8 mouse cellular contexts compared by ENCODE assay signal in the genomic region with DNA sequence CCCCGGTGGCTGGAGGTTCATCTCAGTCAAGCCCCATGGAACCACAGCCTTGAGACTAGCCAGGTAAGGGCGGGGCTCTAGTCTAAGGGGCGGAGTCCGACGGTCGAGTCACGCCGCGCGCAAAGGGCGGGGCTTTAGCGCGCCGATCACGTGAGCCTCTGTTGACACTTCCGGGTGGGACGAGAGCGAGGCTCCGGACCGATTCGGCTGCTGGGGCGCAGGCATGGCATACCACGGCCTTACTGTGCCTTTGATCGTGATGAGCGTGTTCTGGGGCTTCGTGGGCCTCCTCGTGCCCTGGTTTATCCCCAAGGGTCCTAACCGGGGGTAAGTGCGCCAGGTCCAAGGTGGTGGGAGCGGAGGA. TPM values are rescaled to one million over a fixed set of nuclear protein-coding genes. Genes with fewer than 3 reads are reported as not detected.
DNase-seq lines count a peak whose midpoint lies in the region; ATAC-seq and TF ChIP-seq lines count a peak whose summit lies in the region.

No protein-coding gene starts in this region.

- H3K79me2 ChIP-seq in liver, adult 2 months (ENCODE audit: control insufficient read depth, insufficient read depth, low read length): peaks cover 32% of the 10 kb centered on the region
- peaks cover 43% of the 10 kb centered on the region for H3K79me2 ChIP-seq in myocyte (ENCODE audit: control insufficient read depth, insufficient read depth)

- peak overlapping the region; percentile 10 for H3ac ChIP-seq in myocyte (ENCODE audit: control insufficient read depth, insufficient read length)

- no peaks in the 10 kb centered on the region for H3K9me3 ChIP-seq in heart, embryonic 11.5 days (replicated peaks; ENCODE audit: control insufficient read depth, low read length)
- H3K9me3 ChIP-seq in kidney, embryonic 16.5 days (ENCODE audit: low read length): no peaks in the 10 kb centered on the region

- DNase-seq in A20 (ENCODE audit: low read depth, low spot score): peak; percentile 96
- DNase-seq in liver, adult 2 months (ENCODE audit: extremely low read depth, low read depth, low spot score): peak; percentile 74
- peak; percentile 96 for DNase-seq in splenic B cell, adult 2 months (ENCODE audit: low read depth, low spot score)

- no peaks in the 10 kb centered on the region for H3K27me3 ChIP-seq in heart, embryonic 11.5 days (ENCODE audit: control insufficient read depth, insufficient read depth, low read length)
- no peaks in the 10 kb centered on the region for H3K27me3 ChIP-seq in kidney, embryonic 16.5 days (ENCODE audit: insufficient read depth, low read length)
- H3K27me3 ChIP-seq in liver, adult 2 months (ENCODE audit: control insufficient read depth, insufficient read depth, low read length): 0 out of 2 replicates have a peak, but pooled peaks cover under 1% of the 10 kb centered on the region
- H3K27me3 ChIP-seq in myocyte (ENCODE audit: control insufficient read depth, insufficient read depth, insufficient read length): no peaks in the 10 kb centered on the region
- H3K27me3 ChIP-seq in splenic B cell, adult 2 months (ENCODE audit: control insufficient read depth, insufficient read depth, low read length, poor library complexity, severe bottlenecking): no peaks in the 10 kb centered on the region

- peak; percentile 91 for ATAC-seq in heart, embryonic 11.5 days (replicated peaks; ENCODE audit: insufficient number of reproducible peaks, low FRiP score, low TSS enrichment)
- peak; percentile 96 for ATAC-seq in kidney, embryonic 16.5 days (ENCODE audit: low FRiP score, low TSS enrichment)

- H3K9ac ChIP-seq in heart, embryonic 11.5 days (ENCODE audit: low read depth, low read length): peak overlapping the region; percentile 86
- H3K9ac ChIP-seq in kidney, embryonic 16.5 days (replicated peaks; ENCODE audit: low read length): peak overlapping the region; percentile 91
- peak overlapping the region; percentile 89 for H3K9ac ChIP-seq in liver, adult 2 months (ENCODE audit: low read depth, low read length)

- TF ChIP-seq CTCF in bone marrow macrophage, adult 2 months (IDR thresholded peaks at IDR 0.05; ENCODE audit: low read depth, low read length): no peak
- no peak for TF ChIP-seq CTCF in embryonic fibroblast, embryonic 13.5 days (IDR thresholded peaks at IDR 0.05; ENCODE audit: borderline replicate concordance, insufficient read depth, low read length)
- no peak for TF ChIP-seq CTCF in liver, adult 2 months (IDR thresholded peaks at IDR 0.05; ENCODE audit: low read depth, low read length)

- no peaks in the 10 kb centered on the region; the same call in 1 of the 2 replicates for H3K36me3 ChIP-seq in heart, embryonic 11.5 days (ENCODE audit: control insufficient read depth, insufficient read depth, low read length)
- no peaks in the 10 kb centered on the region for H3K36me3 ChIP-seq in kidney, embryonic 16.5 days (ENCODE audit: insufficient read depth, low read length)
- H3K36me3 ChIP-seq in liver, adult 2 months (ENCODE audit: control insufficient read depth, insufficient read depth, low read length): no peaks in the 10 kb centered on the region
- H3K36me3 ChIP-seq in myocyte (ENCODE audit: control insufficient read depth, insufficient read depth): no peaks in the 10 kb centered on the region
- no peaks in the 10 kb centered on the region; the same call in 1 of the 2 replicates for H3K36me3 ChIP-seq in splenic B cell, adult 2 months (ENCODE audit: control insufficient read depth, insufficient read depth, low read length, poor library complexity, severe bottlenecking)

- WGBS in heart, embryonic 11.5 days (ENCODE audit: insufficient replicate concordance): under 1% methylated on average over 30 of the region's 30 CpGs
- under 1% methylated on average over 30 of the region's 30 CpGs for WGBS in kidney, embryonic 16.5 days
- WGBS in liver, adult 2 months: under 1% methylated on average over 30 of the region's 30 CpGs

- no peak for TF ChIP-seq POLR2A in bone marrow macrophage, adult 2 months (IDR thresholded peaks at IDR 0.05; ENCODE audit: borderline replicate concordance, low read depth, low read length)
- peak; percentile 89 for TF ChIP-seq POLR2A in embryonic fibroblast, embryonic 13.5 days (IDR thresholded peaks at IDR 0.05; ENCODE audit: low read depth, low read length)
- TF ChIP-seq POLR2A in liver, adult 2 months (IDR thresholded peaks at IDR 0.05; ENCODE audit: extremely low read depth, insufficient read depth, low read length): peak; percentile 83
- peak; percentile 97 for TF ChIP-seq POLR2A in myocyte (IDR thresholded peaks at IDR 0.05; ENCODE audit: insufficient read length, low read depth)

- H3K4me2 ChIP-seq in heart, embryonic 11.5 days: peak overlapping the region; percentile 84
- peak overlapping the region; percentile 76 for H3K4me2 ChIP-seq in kidney, embryonic 16.5 days (replicated peaks; ENCODE audit: low read depth, low read length)
- H3K4me2 ChIP-seq in myocyte (ENCODE audit: low read depth): peak overlapping the region; percentile 92

- peak overlapping the region; percentile 92 for H3K27ac ChIP-seq in bone marrow macrophage, adult 2 months (ENCODE audit: insufficient read depth, low read depth, low read length)
- H3K27ac ChIP-seq in embryonic fibroblast, embryonic 13.5 days (ENCODE audit: insufficient read depth, low read length): peak overlapping the region; percentile 81
- H3K27ac ChIP-seq in heart, embryonic 11.5 days (ENCODE audit: low read depth, low read length): peak overlapping the region; percentile 86
- H3K27ac ChIP-seq in kidney, embryonic 16.5 days (ENCODE audit: low read length): peak overlapping the region; percentile 92
- H3K27ac ChIP-seq in liver, adult 2 months (replicated peaks; ENCODE audit: insufficient read depth, low read depth, low read length): peak overlapping the region; percentile 92

- H3K4me3 ChIP-seq in bone marrow macrophage, adult 2 months (ENCODE audit: insufficient read depth, low read length): peak overlapping the region; percentile 95
- H3K4me3 ChIP-seq in embryonic fibroblast, embryonic 13.5 days (ENCODE audit: insufficient read depth, low read length): peak overlapping the region; percentile 78
- H3K4me3 ChIP-seq in heart, embryonic 11.5 days (ENCODE audit: low read depth, low read length): peak overlapping the region; percentile 81
- H3K4me3 ChIP-seq in kidney, embryonic 16.5 days (ENCODE audit: low read length): peak overlapping the region; percentile 94
- peak overlapping the region; percentile 94 for H3K4me3 ChIP-seq in liver, adult 2 months (ENCODE audit: insufficient read depth, low read depth, low read length)
- peak overlapping the region; percentile 92 for H3K4me3 ChIP-seq in myocyte

- H3K4me1 ChIP-seq in bone marrow macrophage, adult 2 months (ENCODE audit: control insufficient read depth, insufficient read depth, low read length): peaks cover 16% of the 10 kb centered on the region
- H3K4me1 ChIP-seq in embryonic fibroblast, embryonic 13.5 days (ENCODE audit: control insufficient read depth, insufficient read depth, low read length): peaks cover 13% of the 10 kb centered on the region
- H3K4me1 ChIP-seq in heart, embryonic 11.5 days (ENCODE audit: control insufficient read depth, insufficient read depth, low read length): peaks cover 15% of the 10 kb centered on the region
- peaks cover 15% of the 10 kb centered on the region for H3K4me1 ChIP-seq in kidney, embryonic 16.5 days (ENCODE audit: insufficient read depth, low read length)
- H3K4me1 ChIP-seq in liver, adult 2 months (ENCODE audit: control insufficient read depth, insufficient read depth, low read length): peaks cover 7% of the 10 kb centered on the region

TF ChIP-seq in myocyte, 11 proteins besides CTCF, POLR2A, EP300 and RAD21:
- TF ChIP-seq TCF12 (IDR thresholded peaks at IDR 0.05; ENCODE audit: insufficient read depth, poor library complexity, severe bottlenecking): no peak
- TF ChIP-seq POLR2AphosphoS2 (IDR thresholded peaks at IDR 0.05; ENCODE audit: insufficient read length, low read depth): peak; percentile 98
- TF ChIP-seq REST (IDR thresholded peaks at IDR 0.05; ENCODE audit: insufficient read depth, insufficient read length): no peak
- TF ChIP-seq USF1 (IDR thresholded peaks at IDR 0.05; ENCODE audit: low read depth): peak; percentile 96
- TF ChIP-seq CEBPB (IDR thresholded peaks at IDR 0.05; ENCODE audit: insufficient read depth, poor library complexity, severe bottlenecking): no peak

RNA-seq across cellular contexts. Expression of a gene that starts 13.2 kb away (rescaled TPM):
- 298 and 337 TPM in 2 replicates for polyA plus RNA-seq in bone marrow macrophage, adult 2 months (2012; ENCODE audit: insufficient read depth, insufficient read length, missing spikeins)
- 174 and 192 TPM in 2 replicates for polyA plus RNA-seq in embryonic fibroblast, embryonic 13.5 days (2011; ENCODE audit: insufficient read length, low read depth, missing spikeins)
- polyA plus RNA-seq in heart, embryonic 11.5 days (2014; fragmentation: Nextera tagmentation; extraction: Ambion mirVana): 189 and 204 TPM in 2 replicates
- 251 and 271 TPM in 2 replicates for polyA plus RNA-seq in kidney, embryonic 16.5 days (2015; fragmentation: Nextera tagmentation; extraction: Ambion mirVana)
- total RNA-seq in liver, adult 2 months (2014; rRNA removed): 104 and 108 TPM in 2 replicates
- polyA plus RNA-seq in liver, adult 2 months (2012; rRNA removed): 122 and 131 TPM in 2 replicates
- polyA plus RNA-seq in myocyte (2012; fragmentation: generic; extraction: Trizol): 211 TPM

RNA-seq across cellular contexts. Expression of a gene that starts 39.2 kb away (rescaled TPM):
- polyA plus RNA-seq in bone marrow macrophage, adult 2 months (2012; ENCODE audit: insufficient read depth, insufficient read length, missing spikeins): 47.9 and 55.0 TPM in 2 replicates
- polyA plus RNA-seq in embryonic fibroblast, embryonic 13.5 days (2011; ENCODE audit: insufficient read length, low read depth, missing spikeins): 14.4 TPM in 2 replicates
- polyA plus RNA-seq in heart, embryonic 11.5 days (2014; fragmentation: Nextera tagmentation; extraction: Ambion mirVana): 3.8 and 4.6 TPM in 2 replicates
- polyA plus RNA-seq in kidney, embryonic 16.5 days (2015; fragmentation: Nextera tagmentation; extraction: Ambion mirVana): 5.0 and 9.2 TPM in 2 replicates
- total RNA-seq in liver, adult 2 months (2014; rRNA removed): 28.2 and 37.0 TPM in 2 replicates
- polyA plus RNA-seq in liver, adult 2 months (2012; rRNA removed): 1.4 and 1.5 TPM in 2 replicates
- 2.2 TPM for polyA plus RNA-seq in myocyte (2012; fragmentation: generic; extraction: Trizol)

Comparison
In these comparisons a context has a peak if more than half of its experiments do, and no peak if none do; other contexts are left out.
1. Peak in every context shown above with its lines: DNase-seq, ATAC-seq, H3K4me3 ChIP-seq and H3K27ac ChIP-seq.